Mouse (Mus musculus) forebrain, embryonic 12.5 days (tissue): ENCODE results near the gene Cav3. TPM values are rescaled to one million over a fixed set of nuclear protein-coding genes. Genes with fewer than 3 reads are reported as not detected.

Experiments used
- polyA plus RNA-seq: library from polyadenylated mRNA; unstranded; fragments of >200 nt; fragmentation: Nextera tagmentation; extraction: Ambion mirVana; gene quantifications from 2 replicates; pipeline ENCODE4 v1.2.1, GENCODE M21; 2016

Gene Cav3
- polyA plus RNA-seq, 1 experiment from 2014 or later = 0.22 TPM

Other genes starting within 250 kb of the Cav3 start
- 8.3 and 9.0 TPM in 2 replicates for gene Lmcd1, start 185.7 kb upstream of the Cav3 start, polyA plus RNA-seq
- gene Ssu2, start 71.5 kb upstream of the Cav3 start, polyA plus RNA-seq = 0.15 and 0.32 TPM in 2 replicates
- 0.23 and 0.26 TPM in 2 replicates for gene Oxtr, start 30.4 kb downstream of the Cav3 start, polyA plus RNA-seq
- 42.4 and 47.8 TPM in 2 replicates for gene Rad18, start 237.2 kb downstream of the Cav3 start, polyA plus RNA-seq